In the genomic region with DNA sequence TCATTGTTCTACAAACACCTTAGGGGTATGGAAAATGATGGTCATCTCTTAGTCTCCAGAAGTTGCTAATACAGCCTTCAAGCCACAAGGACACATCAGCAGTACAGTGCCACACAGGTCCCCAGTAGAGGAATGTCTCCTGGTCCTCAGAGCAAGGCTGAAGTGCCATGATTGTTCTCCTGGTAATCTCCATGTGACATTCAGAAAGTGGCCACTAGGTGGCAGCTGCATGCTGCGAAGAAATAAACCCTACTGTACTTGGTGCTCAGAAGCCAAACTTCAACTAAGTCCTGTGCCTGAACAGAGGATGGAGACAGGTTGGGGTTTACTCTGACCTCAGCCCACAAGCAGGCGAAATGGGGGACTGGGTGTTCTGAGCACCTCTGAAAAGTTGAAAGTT, we compare ENCODE assay signal across 8 mouse cellular contexts. TPM values are rescaled to one million over a fixed set of nuclear protein-coding genes. Genes with fewer than 3 reads are reported as not detected.
DNase-seq lines count a peak whose midpoint lies in the region; ATAC-seq lines count a peak whose summit lies in the region.

No protein-coding gene starts in this region.

- H3K27me3 ChIP-seq in intestine, embryonic 14.5 days (replicated peaks; ENCODE audit: control insufficient read depth, insufficient read depth, low read length) = no peaks in the 10 kb centered on the region
- H3K27me3 ChIP-seq in intestine, embryonic 16.5 days (replicated peaks; ENCODE audit: control insufficient read depth, insufficient read depth, low read length) = no peaks in the 10 kb centered on the region
- no peaks in the 10 kb centered on the region for H3K27me3 ChIP-seq in midbrain, embryonic 13.5 days

- no peaks in the 10 kb centered on the region for H3K9me3 ChIP-seq in intestine, embryonic 14.5 days (ENCODE audit: control insufficient read depth, low read length)
- no peaks in the 10 kb centered on the region for H3K9me3 ChIP-seq in intestine, embryonic 16.5 days (ENCODE audit: control insufficient read depth, low read length)
- no peaks in the 10 kb centered on the region for H3K9me3 ChIP-seq in midbrain, embryonic 13.5 days

- H3K4me3 ChIP-seq in intestine, embryonic 14.5 days (ENCODE audit: low read depth, low read length) = no peak overlapping the region
- H3K4me3 ChIP-seq in intestine, embryonic 16.5 days (ENCODE audit: low read length) = no peak overlapping the region
- no peak overlapping the region for H3K4me3 ChIP-seq in midbrain, embryonic 13.5 days (replicated peaks)

- 16% methylated on average over 2 of the region's 2 CpGs for WGBS in intestine, embryonic 14.5 days
- 6% methylated on average over 2 of the region's 2 CpGs for WGBS in intestine, embryonic 16.5 days
- WGBS in midbrain, embryonic 13.5 days = 13% methylated on average over 2 of the region's 2 CpGs

- DNase-seq in intestine, embryonic 14.5 days (ENCODE audit: low spot score) = peak; percentile 88
- peak; percentile 86 to 91 for DNase-seq in cerebellum, postnatal 10 days
- DNase-seq in frontal cortex, postnatal 14 days (ENCODE audit: low spot score in 2 of 2) = peak; percentile 43 to 84
- DNase-seq in left cerebral cortex, postnatal 25 days (ENCODE audit: low spot score in 2 of 2) = peak; percentile 86 to 88
- peak; percentile 56 for DNase-seq in spleen, adult 12 weeks (ENCODE audit: low spot score)

- intact Hi-C loops in left cerebral cortex, postnatal 25 days (cut with DNase I) = loop anchor here (1.0 to 5.0 kb wide), 3 partner anchors 67 to 964 kb away; no protein-coding TSS in a partner anchor

- H3K4me1 ChIP-seq in intestine, embryonic 14.5 days (replicated peaks; ENCODE audit: control insufficient read depth, insufficient read depth, low read length) = no peaks in the 10 kb centered on the region
- no peaks in the 10 kb centered on the region for H3K4me1 ChIP-seq in intestine, embryonic 16.5 days (ENCODE audit: control insufficient read depth, insufficient read depth, low read length)
- H3K4me1 ChIP-seq in midbrain, embryonic 13.5 days (replicated peaks) = no peaks in the 10 kb centered on the region

- no peak overlapping the region for H3K4me2 ChIP-seq in intestine, embryonic 14.5 days (ENCODE audit: low read length)
- no peak overlapping the region for H3K4me2 ChIP-seq in intestine, embryonic 16.5 days (ENCODE audit: low read depth, low read length)
- no peak overlapping the region for H3K4me2 ChIP-seq in midbrain, embryonic 13.5 days (replicated peaks)

- peak; percentile 66 for ATAC-seq in intestine, embryonic 14.5 days (replicated peaks; ENCODE audit: low FRiP score, low TSS enrichment, low read depth)
- ATAC-seq in intestine, embryonic 16.5 days = no peak; the same call in 1 of the 2 replicates
- ATAC-seq in inflammation-experienced regulatory T-cells, adult 6 months = peak; percentile 90
- ATAC-seq in midbrain, embryonic 13.5 days = peak; percentile 91

- no peak overlapping the region for H3K27ac ChIP-seq in intestine, embryonic 14.5 days (ENCODE audit: low read depth)
- no peak overlapping the region for H3K27ac ChIP-seq in intestine, embryonic 16.5 days (ENCODE audit: low read length)
- H3K27ac ChIP-seq in midbrain, embryonic 13.5 days = no peak overlapping the region

- H3K9ac ChIP-seq in intestine, embryonic 14.5 days (ENCODE audit: low read length) = no peak overlapping the region
- H3K9ac ChIP-seq in intestine, embryonic 16.5 days (ENCODE audit: low read depth, low read length) = no peak overlapping the region
- no peak overlapping the region for H3K9ac ChIP-seq in midbrain, embryonic 13.5 days (replicated peaks)

- H3K36me3 ChIP-seq in intestine, embryonic 14.5 days (ENCODE audit: control insufficient read depth, insufficient read depth, low read length) = no peaks in the 10 kb centered on the region
- H3K36me3 ChIP-seq in intestine, embryonic 16.5 days (ENCODE audit: control insufficient read depth, insufficient read depth, low read length) = no peaks in the 10 kb centered on the region
- H3K36me3 ChIP-seq in midbrain, embryonic 13.5 days = no peaks in the 10 kb centered on the region

RNA-seq across cellular contexts. Expression of a gene that starts 14.9 kb away (rescaled TPM):
- polyA plus RNA-seq in intestine, embryonic 14.5 days (2014; fragmentation: Nextera tagmentation; extraction: Ambion mirVana) = 0.51 and 0.55 TPM in 2 replicates
- polyA plus RNA-seq in intestine, embryonic 16.5 days (2015; fragmentation: Nextera tagmentation; extraction: Ambion mirVana) = 0.31 and 0.54 TPM in 2 replicates
- polyA plus RNA-seq in inflammation-experienced regulatory T-cells, adult 6 months (2017; shearing (Covaris generic)) = under 1 TPM in 2 of 3 experiments, not detected in 1; 0.21 to 0.99 TPM
- 1 to 10 TPM; 2.2 to 2.8 TPM for total RNA-seq in left cerebral cortex, postnatal 25 days (2021)
- 0.30 and 0.36 TPM in 2 replicates for polyA plus RNA-seq in midbrain, embryonic 13.5 days (2015; fragmentation: Nextera tagmentation; extraction: Ambion mirVana)
